Mouse (Mus musculus): ENCODE measurements around the gene Mymx. TPM values are rescaled to one million over a fixed set of nuclear protein-coding genes. Genes with fewer than 3 reads are reported as not detected.
A peak's percentile ranks its signal among the peaks of the same experiment; 100 is the strongest.

Gene Mymx
- polyA plus RNA-seq, 1 experiment from 2014 or later: 1.6 TPM

- peak overlapping the region; percentile 81 for H3K4me2 ChIP-seq
- peak overlapping the region; percentile 99 for H3K27ac ChIP-seq (replicated peaks)
- H3K4me1 ChIP-seq (replicated peaks): peaks cover 47% of the 10 kb centered on the region
- H3K36me3 ChIP-seq: peaks cover 30% of the 10 kb centered on the region
- H3K4me3 ChIP-seq: peak overlapping the region; percentile 100
- H3K9me3 ChIP-seq: no peaks in the 10 kb centered on the region
- H3K9ac ChIP-seq: peak overlapping the region; percentile 100
- WGBS: 1% methylated on average over 16 of the region's 18 CpGs
- ATAC-seq (ENCODE audit: low read depth): peak; percentile 72
- H3K27me3 ChIP-seq: no peaks in the 10 kb centered on the region
These were observed 28.1 kb downstream of the Mymx start for GRCm38 (mm10) chr17:45573780-45574123.

- peak; percentile 86 for ATAC-seq (ENCODE audit: low read depth)
- peaks cover 52% of the 10 kb centered on the region for H3K4me1 ChIP-seq (replicated peaks)
- peak within 1 kb of the TSS; percentile 81 for H3K4me2 ChIP-seq
- peaks cover 35% of the 10 kb centered on the region for H3K36me3 ChIP-seq
- WGBS: under 1% methylated on average over 41 of the region's 41 CpGs
- no peaks in the 10 kb centered on the region for H3K27me3 ChIP-seq
- peak within 1 kb of the TSS; percentile 100 for H3K9ac ChIP-seq
- peak within 1 kb of the TSS; percentile 100 for H3K4me3 ChIP-seq
- peak within 1 kb of the TSS; percentile 99 for H3K27ac ChIP-seq (replicated peaks)
- H3K9me3 ChIP-seq: no peaks in the 10 kb centered on the region
These were observed 28.7 kb downstream of the Mymx start, which contains the start of gene Hsp90ab1 for GRCm38 (mm10) chr17:45573087-45573779. TSS of gene Hsp90ab1 (minus strand) at chr17:45573271.

GRCm38 (mm10) chr17:45572103-45573086 lies 29.5 kb downstream of the Mymx start:
- WGBS: under 1% methylated on average over 54 of the region's 57 CpGs
- Histone ChIP-seq H3K27me3 (no peaks in the 10 kb centered on the region), H3K27ac (replicated peaks) (peak overlapping the region; percentile 99), H3K4me2 (peak overlapping the region; percentile 81), H3K9ac (peak overlapping the region; percentile 100), H3K9me3 (no peaks in the 10 kb centered on the region), H3K4me1 (replicated peaks) (peaks cover 59% of the 10 kb centered on the region), H3K36me3 (peaks cover 44% of the 10 kb centered on the region), H3K4me3 (peak overlapping the region; percentile 100)
- ATAC-seq (ENCODE audit: low read depth): peak; percentile 59

GRCm38 (mm10) chr17:45569999-45570398 lies 31.9 kb downstream of the Mymx start:
- no peak for ATAC-seq (ENCODE audit: low read depth)
- WGBS: 84% methylated on average over 4 of the region's 4 CpGs
- Histone ChIP-seq H3K27me3 (no peaks in the 10 kb centered on the region), H3K4me2 (no peak overlapping the region), H3K4me3 (no peak overlapping the region), H3K9me3 (no peaks in the 10 kb centered on the region), H3K27ac (replicated peaks) (no peak overlapping the region), H3K9ac (no peak overlapping the region), H3K36me3 (peaks cover 67% of the 10 kb centered on the region), H3K4me1 (replicated peaks) (peaks cover 77% of the 10 kb centered on the region)

GRCm38 (mm10) chr17:45568990-45569389 lies 32.9 kb downstream of the Mymx start:
- 88% methylated on average over 12 of the region's 12 CpGs for WGBS
- no peak overlapping the region for H3K4me2 ChIP-seq
- H3K27me3 ChIP-seq: no peaks in the 10 kb centered on the region
- H3K27ac ChIP-seq (replicated peaks): no peak overlapping the region
- no peak overlapping the region for H3K4me3 ChIP-seq
- no peak for ATAC-seq (ENCODE audit: low read depth)
- H3K9ac ChIP-seq: no peak overlapping the region
- H3K36me3 ChIP-seq: peaks cover 67% of the 10 kb centered on the region
- H3K4me1 ChIP-seq (replicated peaks): peaks cover 76% of the 10 kb centered on the region
- no peaks in the 10 kb centered on the region for H3K9me3 ChIP-seq

- no peak for ATAC-seq (ENCODE audit: low read depth)
- Histone ChIP-seq H3K9me3 (no peaks in the 10 kb centered on the region), H3K27me3 (no peaks in the 10 kb centered on the region), H3K9ac (no peak overlapping the region), H3K4me1 (replicated peaks) (peaks cover 76% of the 10 kb centered on the region), H3K4me3 (no peak overlapping the region), H3K36me3 (peaks cover 67% of the 10 kb centered on the region), H3K4me2 (no peak overlapping the region), H3K27ac (replicated peaks) (peak overlapping the region; percentile 29; the same call in 1 of the 2 replicates)
- WGBS: 28% methylated on average over 4 of the region's 4 CpGs
These were observed 34.7 kb downstream of the Mymx start for GRCm38 (mm10) chr17:45567162-45567601.

GRCm38 (mm10) chr17:45566360-45567161 lies 35.3 kb downstream of the Mymx start:
- 0 out of 2 replicates have a peak overlapping the region, but pooled peaks have one; percentile 1 for H3K4me3 ChIP-seq
- H3K27ac ChIP-seq (replicated peaks): peak overlapping the region; percentile 29; the same call in 1 of the 2 replicates
- no peak overlapping the region for H3K9ac ChIP-seq
- peaks cover 65% of the 10 kb centered on the region for H3K36me3 ChIP-seq
- no peak overlapping the region for H3K4me2 ChIP-seq
- H3K27me3 ChIP-seq: no peaks in the 10 kb centered on the region
- WGBS: 67% methylated on average over 18 of the region's 18 CpGs
- peaks cover 70% of the 10 kb centered on the region for H3K4me1 ChIP-seq (replicated peaks)
- ATAC-seq (ENCODE audit: low read depth): no peak
- no peaks in the 10 kb centered on the region for H3K9me3 ChIP-seq

- peaks cover 65% of the 10 kb centered on the region for H3K4me1 ChIP-seq (replicated peaks)
- no peaks in the 10 kb centered on the region for H3K27me3 ChIP-seq
- no peak overlapping the region for H3K4me2 ChIP-seq
- WGBS: 95% methylated on average over 1 of the region's 1 CpGs
- H3K36me3 ChIP-seq: peaks cover 59% of the 10 kb centered on the region
- no peaks in the 10 kb centered on the region for H3K9me3 ChIP-seq
- ATAC-seq (ENCODE audit: low read depth): no peak
- H3K27ac ChIP-seq (replicated peaks): no peak overlapping the region
- H3K9ac ChIP-seq: 0 out of 2 replicates have a peak overlapping the region, but pooled peaks have one; percentile 8
- no peak overlapping the region for H3K4me3 ChIP-seq
These were observed 35.9 kb downstream of the Mymx start for GRCm38 (mm10) chr17:45566031-45566359.

GRCm38 (mm10) chr17:45565103-45565502 lies 36.8 kb downstream of the Mymx start:
- no peak for ATAC-seq (ENCODE audit: low read depth)
- Histone ChIP-seq H3K4me1 (replicated peaks) (peaks cover 56% of the 10 kb centered on the region), H3K4me3 (peak overlapping the region; percentile 81), H3K4me2 (peak overlapping the region; percentile 96), H3K9me3 (no peaks in the 10 kb centered on the region), H3K36me3 (peaks cover 50% of the 10 kb centered on the region), H3K27ac (replicated peaks) (no peak overlapping the region), H3K27me3 (no peaks in the 10 kb centered on the region), H3K9ac (peak overlapping the region; percentile 92)
- WGBS: 95% methylated on average over 11 of the region's 11 CpGs

- Histone ChIP-seq H3K9me3 (no peaks in the 10 kb centered on the region), H3K4me2 (peak overlapping the region; percentile 96), H3K27me3 (no peaks in the 10 kb centered on the region), H3K36me3 (peaks cover 46% of the 10 kb centered on the region), H3K27ac (replicated peaks) (peak overlapping the region; percentile 90), H3K9ac (peak overlapping the region; percentile 92), H3K4me1 (replicated peaks) (peaks cover 51% of the 10 kb centered on the region), H3K4me3 (peak overlapping the region; percentile 81)
- peak; percentile 1; the same call in 1 of the 2 replicates for ATAC-seq (ENCODE audit: low read depth)
- 9% methylated on average over 18 of the region's 18 CpGs for WGBS
These were observed 37.3 kb downstream of the Mymx start for GRCm38 (mm10) chr17:45564531-45565084.
